Mouse (Mus musculus): Measurements from ENCODE around the gene Atp2b2. TPM values are rescaled to one million over a fixed set of nuclear protein-coding genes. Genes with fewer than 3 reads are reported as not detected.

The Atp2b2 gene
- polyA plus RNA-seq, 1 experiment = 1.6 TPM

DNA sequence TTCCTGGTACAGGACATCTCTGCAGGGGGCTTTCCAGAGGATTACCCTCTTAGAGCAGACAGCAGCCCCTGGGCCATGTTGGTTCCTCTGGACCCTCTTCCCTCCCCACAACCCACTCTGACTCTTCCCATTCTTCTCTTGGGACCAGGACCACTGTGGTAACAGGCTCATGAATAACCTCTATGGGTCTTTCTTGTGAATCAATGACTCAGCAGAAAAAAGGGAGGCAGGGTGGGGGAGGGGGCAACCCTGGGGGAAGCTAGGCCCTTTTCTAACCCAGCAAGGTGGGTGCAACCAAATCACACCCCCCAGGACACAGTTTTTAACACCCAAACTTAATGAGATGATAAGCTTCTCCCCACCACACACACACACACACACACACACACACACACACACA is 20.3 kb upstream of the Atp2b2 start:
- no peak for DNase-seq
- no peaks in the 10 kb centered on the region for H3K4me1 ChIP-seq (ENCODE audit: control insufficient read depth, insufficient read depth, low read length)
- TF ChIP-seq CTCF (IDR thresholded peaks at IDR 0.05; ENCODE audit: insufficient read depth, low read length) = no peak
- no peak for TF ChIP-seq POLR2A (IDR thresholded peaks at IDR 0.05; ENCODE audit: borderline replicate concordance, extremely low read depth, low read depth, low read length)
- H3K4me3 ChIP-seq (replicated peaks; ENCODE audit: extremely low read depth, low read depth, low read length) = no peak overlapping the region

GRCm38 (mm10) chr6:114059206-114059605 is 16.8 kb upstream of the Atp2b2 start:
- no peak for DNase-seq
- Histone ChIP-seq H3K4me1 (ENCODE audit: control insufficient read depth, insufficient read depth, low read length) (no peaks in the 10 kb centered on the region), H3K4me3 (replicated peaks; ENCODE audit: extremely low read depth, low read depth, low read length) (no peak overlapping the region)
- TF ChIP-seq CTCF (IDR thresholded peaks at IDR 0.05; ENCODE audit: insufficient read depth, low read length) = no peak
- no peak for TF ChIP-seq POLR2A (IDR thresholded peaks at IDR 0.05; ENCODE audit: borderline replicate concordance, extremely low read depth, low read depth, low read length)
- 71% methylated on average over 7 of the region's 7 CpGs for WGBS

DNA sequence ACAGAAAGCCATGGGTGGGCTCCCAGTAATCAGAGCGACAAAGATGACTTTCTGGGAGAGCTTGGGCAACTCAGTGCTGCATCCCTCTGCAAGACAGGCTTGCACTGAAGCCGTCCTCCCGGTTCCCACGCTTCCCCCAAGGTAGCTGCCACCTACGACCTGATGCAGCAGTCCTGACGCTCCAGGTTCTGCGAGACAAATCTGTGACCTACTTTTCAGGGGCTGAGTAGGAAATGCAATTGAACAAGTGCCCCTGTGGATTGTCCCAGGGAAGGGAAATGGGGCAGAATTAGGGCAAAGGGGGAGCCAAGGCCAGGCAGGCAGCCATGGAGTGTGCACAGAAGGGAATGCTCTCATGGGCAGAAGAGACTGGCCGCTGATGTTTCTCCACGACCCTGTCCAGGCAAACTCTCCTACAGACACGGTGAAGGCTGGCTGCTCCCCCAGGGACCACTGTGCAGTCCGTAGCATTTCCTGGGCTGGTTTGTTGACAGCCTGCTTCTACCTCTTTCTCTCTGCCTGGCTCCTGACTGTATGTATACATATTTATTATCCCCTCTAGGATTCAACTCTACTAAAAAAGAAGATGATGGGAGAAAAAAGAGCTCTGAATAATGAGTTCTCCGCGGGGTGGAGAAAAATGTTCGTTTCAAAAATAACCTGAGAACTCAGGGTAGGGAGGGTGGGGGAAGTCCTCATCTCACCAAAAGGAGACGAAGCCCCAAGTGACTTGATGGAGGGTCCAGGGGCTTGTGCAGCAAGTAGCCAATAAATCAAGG is 15.8 kb upstream of the Atp2b2 start:
- 60% methylated on average over 15 of the region's 15 CpGs for WGBS
- no peaks in the 10 kb centered on the region for H3K4me1 ChIP-seq (ENCODE audit: control insufficient read depth, insufficient read depth, low read length)
- TF ChIP-seq POLR2A (IDR thresholded peaks at IDR 0.05; ENCODE audit: borderline replicate concordance, extremely low read depth, low read depth, low read length) (no peak), CTCF (IDR thresholded peaks at IDR 0.05; ENCODE audit: insufficient read depth, low read length) (no peak)

GRCm38 (mm10) chr6:114055311-114055710 is 12.9 kb upstream of the Atp2b2 start:
- WGBS = 80% methylated on average over 7 of the region's 7 CpGs
- H3K4me1 ChIP-seq (ENCODE audit: control insufficient read depth, insufficient read depth, low read length) = no peaks in the 10 kb centered on the region
- no peak for TF ChIP-seq POLR2A (IDR thresholded peaks at IDR 0.05; ENCODE audit: borderline replicate concordance, extremely low read depth, low read depth, low read length)
- no peak for TF ChIP-seq CTCF (IDR thresholded peaks at IDR 0.05; ENCODE audit: insufficient read depth, low read length)
- DNase-seq = no peak
- no peak overlapping the region for H3K4me3 ChIP-seq (replicated peaks; ENCODE audit: extremely low read depth, low read depth, low read length)

More for the DNA sequence above, 15.8 kb upstream of the Atp2b2 start:
- H3K4me3 ChIP-seq (replicated peaks; ENCODE audit: extremely low read depth, low read depth, low read length) = no peak overlapping the region
- DNase-seq = no peak

DNA sequence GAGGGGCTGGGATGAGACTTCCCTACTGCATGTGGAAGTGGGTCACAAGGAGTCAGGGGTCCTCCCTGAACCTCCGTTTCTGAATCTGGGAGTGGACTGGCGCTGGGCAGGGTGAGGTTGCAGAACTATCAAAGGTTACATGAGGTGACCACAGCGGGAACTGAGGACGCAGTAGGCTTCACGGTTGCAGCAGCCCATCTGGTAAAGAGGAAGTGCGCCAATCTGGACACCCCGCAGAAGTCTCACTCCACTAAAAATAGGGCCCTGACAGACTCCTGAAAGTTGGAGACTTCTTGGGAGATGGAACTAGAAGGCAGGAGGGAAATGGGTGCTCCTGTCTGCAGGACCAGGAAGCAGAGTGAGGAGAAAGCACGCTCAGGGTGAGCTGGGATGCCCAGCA is 2.5 kb upstream of the Atp2b2 start:
- no peak for DNase-seq
- Histone ChIP-seq H3K4me1 (ENCODE audit: control insufficient read depth, insufficient read depth, low read length) (no peaks in the 10 kb centered on the region), H3K4me3 (replicated peaks; ENCODE audit: extremely low read depth, low read depth, low read length) (no peak overlapping the region)
- 66% methylated on average over 8 of the region's 8 CpGs for WGBS
- no peak for TF ChIP-seq CTCF (IDR thresholded peaks at IDR 0.05; ENCODE audit: insufficient read depth, low read length)
- TF ChIP-seq POLR2A (IDR thresholded peaks at IDR 0.05; ENCODE audit: borderline replicate concordance, extremely low read depth, low read depth, low read length) = no peak

DNA sequence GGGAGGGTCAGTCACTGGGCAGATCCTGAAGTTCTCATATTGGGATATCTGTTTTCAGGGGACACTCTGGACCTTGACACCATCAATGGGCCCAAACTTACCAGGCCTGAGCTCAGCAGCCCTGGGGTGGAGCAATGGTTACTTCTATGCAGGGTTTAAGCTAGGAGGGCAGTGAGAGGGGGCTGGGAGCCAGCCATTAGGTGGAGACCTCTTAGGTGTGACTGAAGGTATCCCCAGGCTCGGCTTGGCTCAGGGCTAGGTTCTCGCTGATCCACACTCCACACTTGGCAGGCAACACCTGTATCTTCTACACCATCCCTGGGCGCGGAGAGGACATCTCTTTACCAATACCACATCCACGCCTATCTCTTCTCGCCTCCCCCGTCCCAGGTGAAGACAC is 423 bp upstream of the Atp2b2 start:
- 72% methylated on average over 7 of the region's 7 CpGs for WGBS
- TF ChIP-seq POLR2A (IDR thresholded peaks at IDR 0.05; ENCODE audit: borderline replicate concordance, extremely low read depth, low read depth, low read length) (no peak), CTCF (IDR thresholded peaks at IDR 0.05; ENCODE audit: insufficient read depth, low read length) (no peak)
- no peaks in the 10 kb centered on the region for H3K4me1 ChIP-seq (ENCODE audit: control insufficient read depth, insufficient read depth, low read length)

GRCm38 (mm10) chr6:114041911-114042284 is 515 bp downstream of the Atp2b2 start:
- Histone ChIP-seq H3K4me3 (replicated peaks; ENCODE audit: extremely low read depth, low read depth, low read length) (no peak overlapping the region), H3K4me1 (ENCODE audit: control insufficient read depth, insufficient read depth, low read length) (no peaks in the 10 kb centered on the region)
- no peak for TF ChIP-seq POLR2A (IDR thresholded peaks at IDR 0.05; ENCODE audit: borderline replicate concordance, extremely low read depth, low read depth, low read length)
- no peak for TF ChIP-seq CTCF (IDR thresholded peaks at IDR 0.05; ENCODE audit: insufficient read depth, low read length)
- no peak for DNase-seq
- 13% methylated on average over 11 of the region's 52 CpGs for WGBS

More for the DNA sequence above, 423 bp upstream of the Atp2b2 start:
- H3K4me3 ChIP-seq (replicated peaks; ENCODE audit: extremely low read depth, low read depth, low read length) = no peak overlapping the region
- DNase-seq = no peak

DNA sequence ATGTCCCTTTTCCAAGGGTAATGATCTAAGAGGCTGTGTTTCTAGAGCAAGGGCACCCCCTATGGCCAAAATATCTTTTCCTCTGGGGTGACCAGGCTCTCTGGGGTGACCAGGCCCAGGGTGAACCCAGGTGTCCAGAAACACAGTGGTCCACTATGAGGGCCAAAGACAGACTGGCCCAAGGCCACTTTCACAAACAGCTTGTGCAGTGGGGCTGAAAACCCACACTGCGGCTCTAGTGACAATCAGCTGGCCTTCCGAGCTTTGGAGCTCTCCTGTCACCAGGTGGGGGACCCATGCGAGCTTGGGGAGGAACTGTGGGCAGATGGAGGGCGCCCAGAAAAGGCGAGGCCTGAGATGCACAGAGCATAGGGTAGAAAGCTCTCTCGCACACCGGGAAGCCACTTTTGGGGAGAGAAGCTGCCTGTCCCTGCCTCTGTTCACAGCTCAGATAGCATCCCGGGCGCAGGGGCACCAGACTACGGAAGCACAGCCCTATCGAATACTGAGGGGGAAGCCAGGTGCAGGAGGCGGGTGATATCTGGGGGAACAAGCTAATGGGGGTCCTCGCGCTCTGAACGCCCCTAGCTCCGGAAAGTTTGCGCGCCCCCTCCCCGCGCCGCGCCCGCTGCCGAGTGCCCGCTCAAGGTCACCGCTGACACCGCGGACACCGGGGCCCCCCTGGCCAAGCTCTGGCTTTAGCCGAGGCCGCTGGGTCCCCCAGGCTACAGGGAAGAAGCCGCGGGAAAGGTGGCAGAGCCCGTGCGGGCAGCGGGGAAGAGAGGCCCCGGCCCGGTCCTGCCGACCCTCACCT is 1.1 kb downstream of the Atp2b2 start:
- no peak for DNase-seq
- TF ChIP-seq POLR2A (IDR thresholded peaks at IDR 0.05; ENCODE audit: borderline replicate concordance, extremely low read depth, low read depth, low read length) (no peak), CTCF (IDR thresholded peaks at IDR 0.05; ENCODE audit: insufficient read depth, low read length) (no peak)
- WGBS = 4% methylated on average over 39 of the region's 39 CpGs
- no peak overlapping the region for H3K4me3 ChIP-seq (replicated peaks; ENCODE audit: extremely low read depth, low read depth, low read length)
- no peaks in the 10 kb centered on the region for H3K4me1 ChIP-seq (ENCODE audit: control insufficient read depth, insufficient read depth, low read length)

- no peak overlapping the region for H3K4me3 ChIP-seq (replicated peaks; ENCODE audit: extremely low read depth, low read depth, low read length)
- WGBS = 30% methylated on average over 3 of the region's 3 CpGs
- TF ChIP-seq POLR2A (IDR thresholded peaks at IDR 0.05; ENCODE audit: borderline replicate concordance, extremely low read depth, low read depth, low read length) = no peak
- no peak for TF ChIP-seq CTCF (IDR thresholded peaks at IDR 0.05; ENCODE audit: insufficient read depth, low read length)
- DNase-seq = no peak
- H3K4me1 ChIP-seq (ENCODE audit: control insufficient read depth, insufficient read depth, low read length) = no peaks in the 10 kb centered on the region
Observed at GRCm38 (mm10) chr6:114035704-114036103, 6.7 kb downstream of the Atp2b2 start.

Data from lung, adult 2 months (tissue).